Mouse (Mus musculus) large intestine, adult 2 months (tissue): Measurements from ENCODE around the gene Zfpl1. TPM values are rescaled to one million over a fixed set of nuclear protein-coding genes. Genes with fewer than 3 reads are reported as not detected.

Experiments
- DNase-seq: peaks from one replicate; pipeline ENCODE4 v3.0.0-alpha.2; 2012; ENCODE audit warnings: low read depth, low spot score
- WGBS: fragments of 180-500 bp; shearing (Covaris S2); methylation state at CpG from one replicate; pipeline ENCODE4 v1.1.7; 2018; 5-methylcytosine and 5-hydroxymethylcytosine counted together
- polyA plus RNA-seq: library from polyadenylated mRNA; depleted of rRNA; stranded (reverse); fragments of >200 nt; gene quantifications from 2 replicates; pipeline ENCODE4 v1.2.3, GENCODE M21; 2012

Zfpl1 gene
- polyA plus RNA-seq, 1 experiment: 79.9 TPM

- WGBS: 71% methylated on average over 6 of the region's 6 CpGs
- DNase-seq: no peak
Measured at GRCm38 (mm10) chr19:6102169-6102853, 17.6 kb upstream of the Zfpl1 start.

- no peak for DNase-seq
- WGBS: 78% methylated on average over 6 of the region's 6 CpGs
Measured at GRCm38 (mm10) chr19:6101186-6101585, 16.4 kb upstream of the Zfpl1 start.

- 82% methylated on average over 3 of the region's 3 CpGs for WGBS
- no peak for DNase-seq
Measured at GRCm38 (mm10) chr19:6097847-6098246, 13.1 kb upstream of the Zfpl1 start.

- WGBS: 93% methylated on average over 7 of the region's 7 CpGs
- DNase-seq: no peak
Measured at GRCm38 (mm10) chr19:6094119-6094518, 9.4 kb upstream of the Zfpl1 start, which contains the start of gene AC131692.1. TSS of gene AC131692.1 (plus strand) at chr19:6094419.

- WGBS: 71% methylated on average over 13 of the region's 13 CpGs
- no peak for DNase-seq
Measured at GRCm38 (mm10) chr19:6088841-6089240, 4.1 kb upstream of the Zfpl1 start.

GRCm38 (mm10) chr19:6085417-6085879 is 692 bp upstream of the Zfpl1 start:
- under 1% methylated on average over 17 of the region's 17 CpGs for WGBS
- peak; percentile 44 for DNase-seq

- 87% methylated on average over 9 of the region's 9 CpGs for WGBS
- DNase-seq: no peak
Measured at GRCm38 (mm10) chr19:6082156-6082555, 2.6 kb downstream of the Zfpl1 start, which contains the start of gene Gm28374. TSS of gene Gm28374 (minus strand) at chr19:6082256.

GRCm38 (mm10) chr19:6079983-6080480 is 4.7 kb downstream of the Zfpl1 start, which contains the start of gene Tmem262:
TSS of gene Tmem262 (plus strand) at chr19:6080033.
- WGBS: 89% methylated on average over 12 of the region's 12 CpGs
- DNase-seq: no peak

- WGBS: under 1% methylated on average over 33 of the region's 33 CpGs
- peak; percentile 89 for DNase-seq
Measured at GRCm38 (mm10) chr19:6076564-6077393, 8.0 kb downstream of the Zfpl1 start, which contains the start of gene Vps51. TSS of gene Vps51 (minus strand) at chr19:6077231.

GRCm38 (mm10) chr19:6073889-6074288 is 10.9 kb downstream of the Zfpl1 start:
- DNase-seq: no peak
- 87% methylated on average over 5 of the region's 5 CpGs for WGBS

- 92% methylated on average over 19 of the region's 19 CpGs for WGBS
- no peak for DNase-seq
Measured at GRCm38 (mm10) chr19:6071261-6071660, 13.5 kb downstream of the Zfpl1 start.

GRCm38 (mm10) chr19:6070571-6071250 is 14.0 kb downstream of the Zfpl1 start:
- WGBS: 91% methylated on average over 31 of the region's 31 CpGs
- DNase-seq: no peak

- no peak for DNase-seq
- 90% methylated on average over 10 of the region's 10 CpGs for WGBS
Measured at GRCm38 (mm10) chr19:6069851-6070250, 14.9 kb downstream of the Zfpl1 start.

- WGBS: 69% methylated on average over 4 of the region's 4 CpGs
- DNase-seq: no peak
Measured at GRCm38 (mm10) chr19:6068951-6069350, 15.8 kb downstream of the Zfpl1 start.

GRCm38 (mm10) chr19:6067724-6068415 is 16.9 kb downstream of the Zfpl1 start, which contains the start of gene Tm7sf2:
TSS of gene Tm7sf2 (minus strand) at chr19:6068373.
- DNase-seq: peak; percentile 80
- 3% methylated on average over 33 of the region's 33 CpGs for WGBS

- whole genome bisulfite sequencing: under 1% methylated on average over 30 of the region's 30 CpGs
Measured at GRCm38 (mm10) chr19:6067011-6067723, 17.6 kb downstream of the Zfpl1 start.

GRCm38 (mm10) chr19:6066571-6066970 is 18.2 kb downstream of the Zfpl1 start:
- 24% methylated on average over 5 of the region's 5 CpGs for WGBS

More at GRCm38 (mm10) chr19:6067011-6067723, 17.6 kb downstream of the Zfpl1 start:
- peak; percentile 62 for DNase-seq

GRCm38 (mm10) chr19:6063081-6063480 is 21.7 kb downstream of the Zfpl1 start:
- no peak for DNase-seq
- 94% methylated on average over 6 of the region's 6 CpGs for WGBS

More at GRCm38 (mm10) chr19:6066571-6066970, 18.2 kb downstream of the Zfpl1 start:
- DNase-seq: no peak
